Mouse (Mus musculus): ENCODE measurements around the gene BC052040. TPM values are rescaled to one million over a fixed set of nuclear protein-coding genes. Genes with fewer than 3 reads are reported as not detected.
A peak's percentile ranks its signal among the peaks of the same experiment; 100 is the strongest.

BC052040 gene
- polyA plus RNA-seq, 1 experiment from 2014 or later = 18.9 TPM

- no peak for ATAC-seq (ENCODE audit: low FRiP score)
- no peak overlapping the region for H3K4me2 ChIP-seq (replicated peaks)
- 94% methylated on average over 7 of the region's 7 CpGs for WGBS
- H3K4me3 ChIP-seq = no peak overlapping the region
- H3K9ac ChIP-seq = no peak overlapping the region
- no peaks in the 10 kb centered on the region for H3K9me3 ChIP-seq (replicated peaks)
- H3K27ac ChIP-seq = no peak overlapping the region
- no peaks in the 10 kb centered on the region for H3K36me3 ChIP-seq
- H3K4me1 ChIP-seq = no peaks in the 10 kb centered on the region
- no peaks in the 10 kb centered on the region for H3K27me3 ChIP-seq
These were observed 91.6 kb downstream of the BC052040 start for GRCm38 (mm10) chr2:115673054-115673660.

- no peak for ATAC-seq (ENCODE audit: low FRiP score)
- no peak overlapping the region for H3K27ac ChIP-seq
- WGBS = 83% methylated on average over 5 of the region's 5 CpGs
- no peak overlapping the region for H3K4me3 ChIP-seq
- H3K36me3 ChIP-seq = no peaks in the 10 kb centered on the region
- no peaks in the 10 kb centered on the region for H3K4me1 ChIP-seq
- H3K9ac ChIP-seq = no peak overlapping the region
- no peaks in the 10 kb centered on the region for H3K27me3 ChIP-seq
- no peak overlapping the region for H3K4me2 ChIP-seq (replicated peaks)
- H3K9me3 ChIP-seq (replicated peaks) = no peaks in the 10 kb centered on the region
These were observed 97.3 kb downstream of the BC052040 start for GRCm38 (mm10) chr2:115678786-115679185.

GRCm38 (mm10) chr2:115685250-115685649, 103.7 kb downstream of the BC052040 start:
- H3K27me3 ChIP-seq = no peaks in the 10 kb centered on the region
- peaks cover 7% of the 10 kb centered on the region; the same call in 1 of the 2 replicates for H3K4me1 ChIP-seq
- WGBS = 66% methylated on average over 3 of the region's 3 CpGs
- no peak overlapping the region for H3K4me2 ChIP-seq (replicated peaks)
- H3K9me3 ChIP-seq (replicated peaks) = no peaks in the 10 kb centered on the region
- no peak overlapping the region for H3K9ac ChIP-seq
- H3K27ac ChIP-seq = no peak overlapping the region
- H3K4me3 ChIP-seq = no peak overlapping the region
- no peak for ATAC-seq (ENCODE audit: low FRiP score)
- no peaks in the 10 kb centered on the region for H3K36me3 ChIP-seq

GRCm38 (mm10) chr2:115687612-115688011, 106.1 kb downstream of the BC052040 start:
- no peak overlapping the region for H3K4me3 ChIP-seq
- H3K9ac ChIP-seq = no peak overlapping the region
- 85% methylated on average over 4 of the region's 4 CpGs for WGBS
- ATAC-seq (ENCODE audit: low FRiP score) = peak; percentile 23; the same call in 1 of the 2 replicates
- 0 out of 2 replicates have a peak, but pooled peaks cover 4% of the 10 kb centered on the region for H3K36me3 ChIP-seq
- H3K9me3 ChIP-seq (replicated peaks) = no peaks in the 10 kb centered on the region
- peaks cover 7% of the 10 kb centered on the region; the same call in 1 of the 2 replicates for H3K4me1 ChIP-seq
- H3K27me3 ChIP-seq = no peaks in the 10 kb centered on the region
- peak overlapping the region; percentile 64; the same call in 1 of the 2 replicates for H3K27ac ChIP-seq
- H3K4me2 ChIP-seq (replicated peaks) = no peak overlapping the region

GRCm38 (mm10) chr2:115688282-115688681, 106.8 kb downstream of the BC052040 start:
- Histone ChIP-seq H3K9me3 (replicated peaks) (no peaks in the 10 kb centered on the region), H3K9ac (no peak overlapping the region), H3K36me3 (0 out of 2 replicates have a peak, but pooled peaks cover 4% of the 10 kb centered on the region), H3K4me3 (no peak overlapping the region), H3K27ac (peak overlapping the region; percentile 64; the same call in 1 of the 2 replicates), H3K4me1 (peaks cover 7% of the 10 kb centered on the region; the same call in 1 of the 2 replicates), H3K27me3 (no peaks in the 10 kb centered on the region), H3K4me2 (replicated peaks) (no peak overlapping the region)
- peak; percentile 89 for ATAC-seq (ENCODE audit: low FRiP score)
- 58% methylated on average over 6 of the region's 6 CpGs for whole genome bisulfite sequencing

- Histone ChIP-seq H3K9ac (no peak overlapping the region), H3K27me3 (no peaks in the 10 kb centered on the region), H3K9me3 (replicated peaks) (no peaks in the 10 kb centered on the region), H3K4me1 (no peaks in the 10 kb centered on the region), H3K36me3 (0 out of 2 replicates have a peak, but pooled peaks cover 4% of the 10 kb centered on the region), H3K27ac (no peak overlapping the region), H3K4me2 (replicated peaks) (no peak overlapping the region), H3K4me3 (no peak overlapping the region)
- peak; percentile 35; the same call in 1 of the 2 replicates for ATAC-seq (ENCODE audit: low FRiP score)
- WGBS = 71% methylated on average over 3 of the region's 3 CpGs
These were observed 112.3 kb downstream of the BC052040 start for GRCm38 (mm10) chr2:115693841-115694240.

- WGBS = 88% methylated on average over 6 of the region's 6 CpGs
- Histone ChIP-seq H3K9ac (no peak overlapping the region), H3K4me1 (no peaks in the 10 kb centered on the region), H3K4me3 (no peak overlapping the region), H3K4me2 (replicated peaks) (no peak overlapping the region), H3K36me3 (0 out of 2 replicates have a peak, but pooled peaks cover 4% of the 10 kb centered on the region), H3K9me3 (replicated peaks) (no peaks in the 10 kb centered on the region), H3K27ac (no peak overlapping the region), H3K27me3 (no peaks in the 10 kb centered on the region)
- no peak for ATAC-seq (ENCODE audit: low FRiP score)
These were observed 112.9 kb downstream of the BC052040 start for GRCm38 (mm10) chr2:115694386-115694785.

GRCm38 (mm10) chr2:115699032-115699431, 117.5 kb downstream of the BC052040 start:
- Histone ChIP-seq H3K9ac (no peak overlapping the region), H3K4me1 (no peaks in the 10 kb centered on the region), H3K27me3 (no peaks in the 10 kb centered on the region), H3K4me2 (replicated peaks) (no peak overlapping the region), H3K4me3 (no peak overlapping the region), H3K27ac (no peak overlapping the region), H3K9me3 (replicated peaks) (no peaks in the 10 kb centered on the region), H3K36me3 (no peaks in the 10 kb centered on the region; the same call in 1 of the 2 replicates)
- 87% methylated on average over 5 of the region's 5 CpGs for WGBS
- no peak for ATAC-seq (ENCODE audit: low FRiP score)

GRCm38 (mm10) chr2:115702610-115703009, 121.1 kb downstream of the BC052040 start:
- Histone ChIP-seq H3K27ac (no peak overlapping the region), H3K27me3 (no peaks in the 10 kb centered on the region), H3K4me2 (replicated peaks) (no peak overlapping the region), H3K4me3 (no peak overlapping the region), H3K9ac (no peak overlapping the region), H3K4me1 (peaks cover 8% of the 10 kb centered on the region), H3K9me3 (replicated peaks) (no peaks in the 10 kb centered on the region), H3K36me3 (no peaks in the 10 kb centered on the region; the same call in 1 of the 2 replicates)
- WGBS = 33% methylated on average over 5 of the region's 5 CpGs
- ATAC-seq (ENCODE audit: low FRiP score) = no peak

GRCm38 (mm10) chr2:115717535-115717934, 136.0 kb downstream of the BC052040 start:
- WGBS = 74% methylated on average over 5 of the region's 5 CpGs
- no peak overlapping the region for H3K4me3 ChIP-seq
- H3K36me3 ChIP-seq = no peaks in the 10 kb centered on the region
- H3K9ac ChIP-seq = no peak overlapping the region
- H3K4me2 ChIP-seq (replicated peaks) = no peak overlapping the region
- H3K27me3 ChIP-seq = no peaks in the 10 kb centered on the region
- no peak overlapping the region for H3K27ac ChIP-seq
- H3K9me3 ChIP-seq (replicated peaks) = peaks cover 8% of the 10 kb centered on the region; the same call in 1 of the 2 replicates
- H3K4me1 ChIP-seq = no peaks in the 10 kb centered on the region
- no peak for ATAC-seq (ENCODE audit: low FRiP score)

GRCm38 (mm10) chr2:115717980-115718379, 136.5 kb downstream of the BC052040 start:
- WGBS = 82% methylated on average over 3 of the region's 3 CpGs
- Histone ChIP-seq H3K9me3 (replicated peaks) (peaks cover 8% of the 10 kb centered on the region; the same call in 1 of the 2 replicates), H3K4me2 (replicated peaks) (no peak overlapping the region), H3K27ac (no peak overlapping the region), H3K27me3 (no peaks in the 10 kb centered on the region), H3K4me1 (no peaks in the 10 kb centered on the region; the same call in 1 of the 2 replicates), H3K4me3 (no peak overlapping the region), H3K36me3 (no peaks in the 10 kb centered on the region), H3K9ac (no peak overlapping the region)
- ATAC-seq (ENCODE audit: low FRiP score) = no peak

- no peak overlapping the region for H3K27ac ChIP-seq
- 18% methylated on average over 8 of the region's 8 CpGs for whole genome bisulfite sequencing
These were observed 141.9 kb downstream of the BC052040 start for GRCm38 (mm10) chr2:115723452-115723851.

GRCm38 (mm10) chr2:115724216-115724615, 142.7 kb downstream of the BC052040 start:
- WGBS = 38% methylated on average over 6 of the region's 6 CpGs
- no peaks in the 10 kb centered on the region for H3K27me3 ChIP-seq
- peaks cover 25% of the 10 kb centered on the region for H3K4me1 ChIP-seq
- ATAC-seq (ENCODE audit: low FRiP score) = no peak
- no peaks in the 10 kb centered on the region for H3K36me3 ChIP-seq
- H3K27ac ChIP-seq = no peak overlapping the region; the same call in 1 of the 2 replicates
- peaks cover 8% of the 10 kb centered on the region; the same call in 1 of the 2 replicates for H3K9me3 ChIP-seq (replicated peaks)
- H3K4me3 ChIP-seq = no peak overlapping the region
- H3K4me2 ChIP-seq (replicated peaks) = no peak overlapping the region
- H3K9ac ChIP-seq = no peak overlapping the region

More at GRCm38 (mm10) chr2:115723452-115723851, 141.9 kb downstream of the BC052040 start:
- Histone ChIP-seq H3K36me3 (no peaks in the 10 kb centered on the region), H3K9me3 (replicated peaks) (peaks cover 8% of the 10 kb centered on the region; the same call in 1 of the 2 replicates), H3K4me3 (no peak overlapping the region), H3K9ac (no peak overlapping the region), H3K4me2 (replicated peaks) (no peak overlapping the region), H3K4me1 (peaks cover 25% of the 10 kb centered on the region), H3K27me3 (no peaks in the 10 kb centered on the region)
- no peak for ATAC-seq (ENCODE audit: low FRiP score)

Measured in hindbrain, embryonic 12.5 days (tissue).